Mouse (Mus musculus) ovary, postnatal 10 days (tissue): ENCODE data around the gene Zfp683.

Source experiments
- DNase-seq: peaks from one replicate; pipeline ENCODE4 v3.0.0; 2022; ENCODE audit warnings: low spot score

The Zfp683 gene

DNA sequence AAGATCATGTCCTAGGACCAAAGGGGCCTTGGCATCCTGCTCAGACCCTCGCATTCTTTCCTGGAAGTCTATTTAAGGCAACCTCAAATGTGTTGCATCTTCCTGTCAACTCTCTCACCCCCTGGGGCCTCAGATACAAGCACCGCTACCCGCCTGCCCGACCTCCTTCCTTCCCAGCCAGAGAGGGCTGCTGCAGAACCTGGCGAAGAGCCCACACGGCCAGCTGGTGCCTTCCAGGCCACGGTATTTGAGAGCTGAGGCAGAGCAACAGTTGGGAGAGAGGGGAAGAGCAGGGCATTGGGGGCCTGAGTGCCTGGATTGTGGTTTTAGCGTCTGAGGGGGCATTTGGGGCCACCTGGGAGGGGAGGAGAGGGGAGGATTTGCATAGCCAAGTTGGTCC, 1.1 kb upstream of the Zfp683 start:
- DNase-seq = no peak

DNA sequence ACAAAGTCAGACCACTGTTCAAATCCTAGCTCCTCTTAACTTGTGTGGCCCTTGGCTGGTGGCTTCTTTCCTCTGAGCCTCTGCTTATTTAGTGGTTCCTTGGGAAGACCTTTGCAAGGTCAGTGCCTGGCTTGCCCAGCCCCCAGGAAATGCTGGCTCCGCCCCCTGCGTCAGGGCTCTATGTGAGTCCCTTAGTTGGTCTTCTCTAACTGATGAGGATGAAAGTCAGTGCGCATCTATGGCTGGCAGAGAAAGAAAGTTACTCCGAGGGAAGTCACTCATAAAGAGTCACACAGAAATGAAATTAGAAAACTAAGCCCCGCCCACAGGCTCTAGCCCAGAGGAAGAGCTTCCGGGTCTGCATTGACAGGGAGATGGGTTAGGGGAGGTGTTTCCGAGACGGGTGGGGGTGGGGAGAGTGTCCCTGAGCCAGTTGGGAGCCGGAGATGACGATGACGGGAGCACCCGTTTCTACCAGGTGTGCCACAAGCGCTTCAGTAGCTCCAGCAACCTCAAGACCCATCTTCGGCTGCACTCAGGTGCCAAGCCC, 4.6 kb downstream of the Zfp683 start:
- no peak for DNase-seq

DNA sequence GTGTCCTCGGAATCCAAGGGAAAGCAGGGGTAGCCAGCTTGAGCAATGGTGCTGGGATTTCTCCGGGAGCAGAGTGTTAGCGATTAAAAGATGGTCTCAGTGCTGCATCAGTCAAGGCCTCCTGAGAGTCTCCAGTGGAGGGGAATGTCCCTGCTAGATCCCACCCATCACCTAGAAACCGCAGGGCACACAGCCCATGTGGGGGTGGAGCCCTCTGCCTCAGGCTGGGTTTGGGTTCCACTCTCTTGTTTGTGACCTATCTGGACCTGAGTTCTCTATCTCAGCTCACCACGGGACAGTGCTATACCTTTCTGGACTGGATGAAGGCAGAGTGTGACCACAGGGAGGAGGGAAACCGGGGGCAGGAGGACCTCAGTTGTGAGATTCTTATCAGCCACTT, 5.3 kb downstream of the Zfp683 start:
- DNase-seq = no peak

DNA sequence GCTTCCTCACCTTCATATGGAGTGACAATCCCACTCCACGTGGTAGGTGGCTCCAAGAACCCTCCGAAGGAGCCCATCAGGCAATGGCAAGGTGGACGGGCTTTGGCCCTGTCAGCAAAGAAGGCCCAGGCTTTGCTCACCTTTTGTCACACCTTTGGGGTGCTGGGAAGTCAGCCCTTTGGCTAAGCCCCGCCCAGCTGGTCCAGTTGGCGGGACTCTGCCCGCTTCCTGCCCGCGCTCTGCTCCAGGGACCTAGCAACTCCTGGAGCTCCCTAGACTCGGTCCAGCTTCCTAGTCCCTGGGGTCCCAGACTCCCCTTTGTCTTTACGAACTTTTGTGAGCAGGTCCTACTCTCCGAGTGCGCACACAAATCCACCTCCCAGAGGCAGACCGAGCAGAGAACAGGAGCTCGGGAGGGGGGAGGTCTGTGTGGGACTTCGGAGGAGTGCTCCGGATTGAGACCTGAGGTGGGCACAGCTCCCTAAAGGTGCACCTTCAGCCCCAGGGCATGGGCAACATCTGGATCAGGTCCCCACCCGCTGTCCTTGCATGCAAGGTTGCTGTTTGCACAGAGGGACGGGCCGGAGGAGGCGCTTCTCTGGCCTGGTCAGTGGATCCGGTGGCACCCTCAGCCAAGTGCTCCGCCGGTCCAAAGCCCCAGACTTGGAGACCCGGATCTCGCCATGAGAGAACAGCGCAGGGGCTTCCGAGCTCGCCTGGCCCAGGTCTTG, 6.7 kb downstream of the Zfp683 start, which contains the start of gene Crybg2:
Crybg2 (plus strand) TSS at position 681 of the 731 bp plus-strand sequence.
- no peak for DNase-seq

DNA sequence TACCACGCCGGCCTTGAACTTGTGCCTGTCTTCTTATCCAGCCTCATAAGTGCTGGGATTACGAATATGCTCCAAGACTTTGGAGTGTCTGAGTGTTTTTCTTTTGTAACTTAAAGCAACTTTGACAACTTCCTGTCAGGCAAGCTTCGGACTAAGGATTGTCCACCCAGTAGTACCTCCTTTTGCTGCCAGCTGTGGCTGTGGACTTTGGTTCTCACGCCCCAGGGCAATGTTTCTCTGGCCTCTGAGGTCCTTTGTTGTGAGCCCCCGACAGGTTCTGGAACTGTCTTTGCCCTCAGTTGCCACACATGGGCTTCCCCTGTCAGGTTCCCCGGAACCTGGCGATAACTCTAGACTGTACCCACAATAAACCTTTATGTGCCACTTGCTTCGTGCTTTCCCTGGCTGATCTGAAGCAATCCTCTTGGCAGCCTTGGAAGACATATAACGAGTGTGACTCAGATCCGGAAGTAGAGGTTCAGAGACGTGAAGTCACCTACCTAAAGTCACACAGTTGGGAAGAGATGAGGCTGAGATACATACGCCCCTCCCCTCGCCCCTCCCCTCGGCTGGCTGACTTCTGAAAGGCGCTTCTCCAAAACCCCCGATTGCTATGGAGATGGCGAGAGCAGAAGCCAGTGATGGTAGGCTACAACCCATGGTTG, 7.7 kb downstream of the Zfp683 start:
- DNase-seq = no peak

DNA sequence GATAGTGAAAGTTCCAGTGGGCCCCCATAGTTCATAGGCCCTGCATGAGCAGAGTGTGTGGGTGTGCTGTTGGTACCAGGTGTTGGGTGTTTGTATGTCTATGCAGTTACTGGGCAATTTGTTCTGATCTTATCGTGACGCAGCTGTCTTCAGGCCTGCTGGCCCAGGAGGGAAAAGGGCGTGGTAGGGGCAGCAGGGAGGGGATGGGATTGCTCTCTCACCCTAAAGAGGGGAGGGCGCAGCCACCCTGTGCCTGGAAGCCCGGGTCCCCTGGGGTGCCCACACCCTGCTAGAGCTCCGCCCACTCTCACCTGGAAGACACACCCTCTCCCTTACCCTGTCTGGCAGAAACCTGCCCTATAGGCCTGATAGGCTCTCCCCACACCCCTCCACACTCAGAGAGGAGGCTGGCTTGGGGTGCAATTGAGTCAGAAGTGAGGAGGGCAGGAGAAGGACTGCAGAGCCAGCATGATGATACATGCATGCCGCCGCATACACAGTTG, 8.4 kb downstream of the Zfp683 start:
- no peak for DNase-seq

DNA sequence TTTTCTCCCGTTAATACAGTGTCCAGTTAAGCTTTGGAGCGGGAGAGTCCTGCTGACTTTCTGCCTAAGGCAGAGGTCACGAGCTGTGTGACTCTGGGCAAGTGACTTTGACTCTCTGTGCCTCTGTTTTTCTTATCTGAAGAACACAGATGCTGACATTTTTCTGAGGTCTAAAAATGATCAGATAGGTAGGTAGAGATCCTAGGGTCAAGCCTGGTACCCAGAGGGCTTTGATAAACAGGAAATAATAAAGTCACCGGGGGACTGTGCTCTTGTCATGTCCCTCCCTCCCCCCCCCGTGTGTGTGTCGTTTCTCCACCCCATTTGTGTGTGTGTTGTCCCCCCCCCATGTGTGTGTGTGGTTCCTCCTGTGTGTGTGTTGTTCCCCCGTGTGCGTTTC, 8.9 kb downstream of the Zfp683 start:
- no peak for DNase-seq

DNA sequence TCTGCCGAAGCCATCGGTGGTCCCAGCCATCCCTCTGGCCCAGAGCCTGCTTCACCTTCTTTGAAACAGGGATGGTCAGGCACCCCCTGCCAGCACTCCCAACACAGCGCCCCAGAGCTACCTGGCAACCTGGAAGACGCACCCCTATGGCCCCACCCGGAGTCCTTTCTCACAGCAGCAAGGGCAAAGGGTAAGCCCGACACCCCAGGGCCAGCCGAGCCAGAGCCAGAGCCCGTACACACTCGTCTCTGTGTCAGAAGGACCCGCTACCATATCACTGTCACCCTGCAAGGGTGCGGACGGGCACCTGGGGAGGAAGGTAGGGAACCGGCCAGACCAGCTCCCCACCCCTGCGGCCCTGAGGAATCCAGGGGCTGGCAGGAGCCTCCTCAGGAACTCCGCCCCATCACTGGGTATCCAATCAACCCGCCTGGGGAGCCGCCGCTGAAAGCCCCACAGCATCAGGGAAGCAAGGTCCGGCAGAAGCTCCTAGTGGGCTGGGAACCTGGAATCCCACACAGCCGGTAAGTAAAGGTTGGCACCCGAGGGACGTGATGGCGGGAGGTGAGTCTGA, 11.9 kb downstream of the Zfp683 start:
- DNase-seq = no peak

DNA sequence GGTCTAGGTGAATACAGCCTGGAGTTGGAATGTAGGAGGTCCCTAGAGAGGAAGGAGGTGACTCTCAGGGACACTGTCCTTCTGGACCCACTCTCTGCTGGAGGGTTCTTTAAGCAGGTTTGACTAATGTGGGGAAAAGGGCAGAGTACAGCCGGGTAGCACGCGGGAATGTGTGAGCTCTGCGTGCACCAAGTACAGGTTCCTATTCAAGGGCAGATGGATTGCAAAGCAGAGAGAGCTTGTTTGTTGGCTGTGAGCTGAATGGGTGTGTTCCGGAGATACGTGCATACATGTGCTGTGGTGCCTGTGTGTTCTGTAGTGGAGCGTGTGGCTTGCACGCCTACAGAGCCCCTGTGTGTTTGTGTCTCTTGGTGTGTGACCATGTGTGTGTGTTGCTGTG, 13.7 kb downstream of the Zfp683 start:
- DNase-seq = no peak

DNA sequence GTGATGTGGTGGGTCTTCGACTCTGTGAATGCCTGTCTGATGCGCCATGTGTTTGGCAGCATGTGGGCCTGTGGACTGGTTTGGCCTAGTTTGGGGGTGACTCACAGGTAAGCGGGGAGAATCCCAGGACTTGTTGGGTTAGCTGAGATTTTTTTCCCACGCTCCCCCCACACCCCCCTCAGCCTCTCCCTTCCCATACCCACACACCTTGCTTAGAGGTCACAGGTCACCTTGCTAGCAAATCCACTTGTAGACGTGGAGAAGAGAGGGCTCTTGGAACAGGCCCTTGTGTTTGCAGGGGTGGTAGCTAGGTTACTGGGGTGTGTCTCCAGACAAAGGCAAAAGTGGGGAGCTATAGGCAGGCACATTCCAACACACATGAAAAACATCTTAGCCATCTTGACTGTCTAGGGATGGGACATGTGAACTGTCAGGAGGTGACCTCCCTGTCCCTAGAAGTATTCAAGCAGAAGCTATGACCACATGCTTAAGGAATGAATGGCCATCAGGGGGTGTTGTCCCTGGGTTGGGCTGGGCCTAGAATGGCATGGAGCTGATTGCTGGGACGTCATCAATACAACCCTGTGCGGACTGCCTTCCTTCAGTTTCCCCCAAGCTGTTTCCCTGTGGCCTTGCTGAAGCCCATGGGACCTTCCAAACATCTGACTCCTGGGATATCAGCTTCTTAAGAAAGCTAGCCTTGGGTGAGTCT, 14.4 kb downstream of the Zfp683 start:
- no peak for DNase-seq

DNA sequence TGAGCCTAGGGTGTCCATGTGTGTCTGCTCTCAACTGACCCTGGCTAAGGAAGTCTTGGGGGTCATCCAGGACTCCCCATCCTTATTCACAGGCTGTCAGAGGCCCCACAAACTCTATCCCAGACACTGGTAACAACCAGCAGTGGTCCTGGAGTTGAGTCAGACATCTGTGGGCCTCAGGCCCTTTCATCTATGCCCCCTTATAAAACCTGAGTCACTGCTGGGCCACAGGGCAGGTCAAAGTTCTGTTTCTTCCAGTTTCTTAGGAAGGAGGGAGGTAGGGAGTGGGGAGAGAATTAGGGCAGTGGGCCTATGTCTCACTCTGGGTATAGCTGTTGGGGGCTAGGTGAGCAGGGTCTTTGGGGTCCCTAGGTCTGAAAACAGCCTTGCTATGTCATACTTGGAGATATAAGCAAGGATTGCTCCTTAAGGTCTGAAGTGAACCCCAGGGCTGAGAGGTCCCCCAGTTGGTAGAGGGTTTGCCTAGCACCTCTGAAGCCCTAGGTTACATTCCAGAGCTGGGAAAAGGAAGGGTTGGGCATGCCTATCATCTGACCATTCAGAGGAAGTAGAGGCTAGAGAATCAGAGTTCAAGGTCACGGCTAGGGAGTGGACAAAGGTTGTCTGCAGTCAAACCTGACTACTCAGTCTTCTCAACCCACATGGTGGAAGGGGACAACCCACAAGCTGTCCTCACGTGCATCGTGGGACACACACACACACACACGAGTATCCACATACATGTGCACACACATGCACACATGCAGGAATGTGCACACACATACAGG, 15.3 kb downstream of the Zfp683 start:
- DNase-seq = no peak

DNA sequence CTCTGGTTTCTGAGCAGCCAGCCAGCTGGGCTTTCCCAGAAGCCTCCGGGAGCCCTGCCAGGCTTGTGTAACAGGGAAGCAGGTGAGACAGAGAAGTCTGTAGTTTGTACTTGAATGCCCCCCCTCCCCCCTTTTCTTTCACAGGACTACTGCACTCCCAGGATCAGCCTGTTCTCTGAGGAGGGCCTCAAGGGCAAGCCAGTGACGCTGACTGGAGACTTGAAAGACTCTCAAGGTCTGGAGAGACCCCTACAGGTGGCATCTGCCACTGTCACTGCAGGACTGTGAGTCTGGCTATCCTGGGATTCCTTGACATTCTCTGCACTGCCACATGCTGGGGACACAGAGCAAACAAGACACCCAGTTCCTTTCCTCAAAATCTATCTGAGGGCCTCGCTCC, 25.1 kb downstream of the Zfp683 start:
- no peak for DNase-seq

DNA sequence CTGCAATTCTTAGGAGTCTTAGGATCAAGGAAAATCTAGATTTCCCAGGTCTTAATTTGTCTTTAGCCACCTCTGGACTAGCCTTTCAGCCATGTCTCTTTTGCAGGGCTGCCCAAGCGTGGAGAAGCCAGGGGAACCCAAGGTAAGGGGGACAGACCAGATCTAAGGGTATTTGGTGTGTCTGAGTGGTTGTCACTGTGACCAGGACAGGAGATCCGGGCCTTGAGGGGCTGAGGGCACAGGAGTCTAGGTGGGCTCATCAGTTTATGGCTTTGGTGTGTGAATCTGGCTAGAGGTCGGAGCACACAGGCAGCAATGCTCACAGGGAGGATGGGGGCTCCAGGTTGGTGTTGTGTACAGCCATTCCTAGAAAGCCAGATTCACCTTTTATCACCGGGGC, 27.0 kb downstream of the Zfp683 start:
- DNase-seq = no peak

DNA sequence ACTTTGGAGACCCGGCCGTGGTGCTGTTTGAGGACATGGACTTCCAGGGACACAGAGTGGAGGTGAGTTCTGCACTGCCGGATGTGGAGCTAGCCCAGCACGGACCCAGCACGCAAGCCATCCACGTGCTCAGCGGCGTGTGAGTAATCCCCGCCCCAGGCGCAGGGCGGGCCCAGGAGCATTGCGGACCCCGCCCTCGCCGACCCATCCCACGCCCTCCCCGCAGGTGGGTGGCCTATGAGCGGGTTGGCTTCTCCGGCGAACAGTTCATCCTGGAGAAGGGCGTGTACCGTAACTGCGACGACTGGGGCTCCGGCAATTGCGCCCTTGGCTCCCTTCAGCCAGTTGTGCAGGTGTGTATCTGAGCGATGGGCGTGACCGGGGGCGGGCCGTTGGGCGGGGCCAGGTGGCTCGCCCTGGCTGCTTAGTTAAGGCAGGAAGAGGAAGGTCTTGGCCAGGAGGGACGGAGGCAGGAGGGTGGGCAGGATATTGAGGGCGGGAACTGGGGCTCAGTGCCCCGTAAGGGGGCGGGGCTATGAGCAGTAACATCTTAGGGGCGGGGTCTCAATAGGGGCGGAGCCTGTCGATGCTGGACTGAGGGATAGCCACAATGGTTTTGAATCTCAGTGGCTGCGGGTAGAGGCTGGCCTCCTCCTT, 28.2 kb downstream of the Zfp683 start:
- DNase-seq = peak; percentile 45

DNA sequence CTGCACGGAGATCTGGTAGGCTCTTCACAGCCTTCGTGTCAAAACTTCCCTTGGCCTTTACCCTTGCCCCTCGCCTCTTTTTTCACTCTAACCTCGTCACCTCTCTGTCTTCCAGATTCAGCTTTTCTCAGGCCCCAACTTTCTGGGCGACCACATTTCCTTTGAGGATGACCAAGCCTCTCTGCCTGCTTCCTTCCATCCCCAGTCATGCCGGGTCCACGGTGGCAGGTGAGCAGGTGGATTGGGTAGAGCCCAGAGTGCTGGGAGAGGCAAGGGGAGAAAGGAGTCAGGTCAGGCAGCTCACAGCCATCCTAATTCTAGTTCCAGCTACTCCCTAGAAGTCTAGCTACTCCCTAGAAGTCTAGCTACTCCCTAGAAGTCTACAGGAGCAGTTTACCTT, 28.8 kb downstream of the Zfp683 start:
- no peak for DNase-seq

DNA sequence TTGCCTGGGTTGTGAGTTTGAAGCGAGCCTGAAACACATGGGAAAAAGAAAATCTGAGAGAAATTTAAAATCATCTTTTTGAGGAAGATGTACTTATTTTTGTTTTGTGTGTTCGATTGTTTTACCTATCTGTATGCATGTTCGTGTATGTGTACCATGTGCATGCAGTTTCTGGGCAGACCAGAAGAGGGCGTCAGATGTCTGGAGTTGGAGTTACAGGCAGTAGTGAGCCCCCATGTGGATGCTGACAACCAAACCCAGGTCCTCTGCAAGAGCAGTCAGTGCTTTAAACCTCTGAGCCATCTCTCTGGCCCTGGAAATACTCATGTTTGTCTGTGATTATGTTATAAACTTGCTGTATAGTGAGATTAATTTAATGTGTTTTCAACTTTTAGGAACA, 31.4 kb downstream of the Zfp683 start:
- no peak for DNase-seq

DNA sequence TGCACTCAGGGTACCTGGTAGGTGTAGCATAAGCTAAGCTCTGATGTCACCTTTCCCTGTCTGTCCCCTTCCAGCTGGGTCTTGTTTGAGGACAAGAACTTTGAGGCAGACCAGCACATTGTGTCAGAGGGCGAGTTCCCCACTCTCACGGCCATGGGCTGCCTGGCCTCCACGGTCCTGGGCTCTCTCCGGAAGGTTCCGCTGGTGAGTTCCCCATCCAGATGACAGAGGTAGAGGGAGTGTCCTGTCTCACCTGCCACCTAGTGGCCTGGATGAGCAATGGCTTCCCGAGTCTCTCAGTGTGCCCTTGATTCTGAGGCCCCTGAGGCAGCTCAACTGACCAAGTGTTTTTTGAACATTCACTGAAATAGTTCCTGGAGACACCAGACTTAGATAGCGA, 33.8 kb downstream of the Zfp683 start:
- DNase-seq = no peak

DNA sequence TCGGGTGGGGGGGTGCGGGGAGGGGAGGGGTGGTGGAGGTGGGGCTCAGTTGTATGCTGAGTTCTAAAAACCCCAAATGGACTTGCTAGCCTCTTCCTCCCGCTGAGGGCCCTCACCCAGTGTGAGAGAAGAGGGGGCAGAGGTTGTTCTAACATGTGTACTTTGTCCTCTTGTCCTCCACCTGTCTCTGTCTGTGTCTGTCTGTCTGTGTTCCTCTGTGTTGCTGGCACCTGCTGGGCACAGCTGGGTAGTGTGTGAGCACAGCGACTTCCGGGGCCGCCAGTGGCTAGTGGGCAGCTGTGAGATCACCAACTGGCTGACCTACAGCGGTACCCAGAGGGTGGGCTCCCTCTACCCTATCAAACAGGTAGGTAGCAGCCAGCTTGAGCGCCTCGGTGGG, 35.4 kb downstream of the Zfp683 start:
- no peak for DNase-seq

DNA sequence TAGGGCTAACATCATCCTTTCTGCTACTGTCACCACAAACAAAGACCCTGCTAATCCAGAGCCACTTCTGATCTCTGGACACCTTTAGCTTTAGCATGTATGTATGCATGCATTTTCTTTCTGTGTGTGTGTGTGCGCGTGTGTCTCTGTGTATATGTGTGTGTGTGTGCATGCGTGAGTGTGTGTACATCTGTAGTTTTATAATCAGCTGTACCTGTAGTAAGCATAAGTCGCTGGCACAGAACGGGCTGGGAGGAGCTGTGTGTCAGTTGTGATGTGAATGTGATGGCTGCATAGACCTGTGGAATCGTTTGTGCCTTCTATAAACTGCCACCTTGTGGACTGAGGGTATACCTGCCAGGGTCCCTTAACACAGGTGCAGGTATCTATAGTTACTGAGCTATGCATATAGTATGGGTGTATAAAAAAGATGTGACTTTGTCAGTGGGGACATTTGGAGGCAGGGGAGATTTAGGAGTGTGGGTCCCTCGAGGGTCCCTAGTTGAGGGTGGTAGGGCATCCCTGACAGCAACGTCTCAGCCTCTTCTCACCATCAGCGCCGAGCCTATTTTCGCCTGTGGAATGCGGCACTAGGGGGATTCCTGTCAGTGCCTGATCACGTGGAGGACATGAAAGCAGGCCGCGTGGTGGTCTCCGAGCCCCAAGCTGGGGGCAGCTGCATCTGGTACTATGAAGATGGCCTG, 37.0 kb downstream of the Zfp683 start:
- no peak for DNase-seq

DNA sequence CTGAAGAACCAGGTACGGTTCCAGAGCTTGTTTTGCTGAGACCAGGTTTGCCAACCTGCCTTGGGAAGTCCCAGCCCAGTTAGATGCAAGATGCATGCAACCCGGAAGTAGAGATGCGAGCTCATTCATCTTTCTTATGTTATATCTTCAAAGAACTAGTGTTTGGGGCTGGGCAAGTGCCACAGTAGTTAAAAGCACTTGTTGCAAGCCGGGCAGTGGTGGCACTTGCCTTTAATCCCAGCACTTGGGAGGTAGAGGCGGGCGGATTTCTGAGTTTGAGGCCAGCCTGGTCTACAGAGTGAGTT, 37.5 kb downstream of the Zfp683 start:
- DNase-seq = no peak
